Mouse (Mus musculus) heart, embryonic 14.5 days (tissue): ENCODE data around the gene Abca7. TPM values are rescaled to one million over a fixed set of nuclear protein-coding genes. Genes with fewer than 3 reads are reported as not detected.

ENCODE experiments used
- ATAC-seq: fragments of 200-750 bp; cut with Nextera tagmentation; 2 replicates; pipeline ENCODE4 v1.8.0; 2017; ENCODE audit warnings: low read depth, moderate TSS enrichment; ENCODE audit not compliant: insufficient number of reproducible peaks, insufficient read depth, low FRiP score
- H3K27ac ChIP-seq, 2 experiments: fragments of 200-500 bp in 1 of 2; fragments of 300-500 bp in 1 of 2; sonication (generic) in 1 of 2; replicated peaks in 1 of 2; 2 replicates each; pipeline ENCODE4 v1.5.1; 2012 to 2014; ENCODE audit warnings: low read depth in 2 of 2, low read length in 2 of 2, control low read depth in 1 of 2, mild to moderate bottlenecking in 1 of 2, mixed read lengths in 1 of 2; ENCODE audit not compliant: control insufficient read depth in 1 of 2, insufficient read depth in 1 of 2
- H3K27me3 ChIP-seq: fragments of 300-500 bp; sonication (generic); 2 replicates; pipeline ENCODE4 v1.6.1; 2014; ENCODE audit warnings: mild to moderate bottlenecking, low read length, control low read depth; ENCODE audit not compliant: control insufficient read depth, insufficient read depth
- H3K36me3 ChIP-seq: fragments of 300-500 bp; sonication (generic); 2 replicates; pipeline ENCODE4 v1.6.1; 2014; ENCODE audit warnings: mild to moderate bottlenecking, control low read depth, low read length, mixed read lengths; ENCODE audit not compliant: control insufficient read depth, insufficient read depth
- H3K4me1 ChIP-seq, 2 experiments: fragments of 200-500 bp in 1 of 2; fragments of 300-500 bp in 1 of 2; sonication (generic) in 1 of 2; 2 replicates each; pipeline ENCODE4 v1.6.1; 2012 to 2014; ENCODE audit warnings: low read length in 2 of 2, control low read depth in 1 of 2, mixed read lengths in 1 of 2; ENCODE audit not compliant: control insufficient read depth in 2 of 2, insufficient read depth in 2 of 2
- H3K4me2 ChIP-seq: fragments of 300-500 bp; sonication (generic); 2 replicates; pipeline ENCODE4 v1.6.1; 2014; ENCODE audit warnings: mild to moderate bottlenecking, low read length
- H3K4me3 ChIP-seq, 2 experiments: fragments of 200-500 bp in 1 of 2; fragments of 300-500 bp in 1 of 2; sonication (generic) in 1 of 2; 2 replicates each; pipeline ENCODE4 v1.5.1; 2012 to 2014; ENCODE audit warnings: low read length in 2 of 2, mild to moderate bottlenecking in 2 of 2, control low read depth in 1 of 2, low read depth in 1 of 2, moderate library complexity in 1 of 2; ENCODE audit not compliant: control insufficient read depth in 1 of 2, insufficient read depth in 1 of 2
- H3K9ac ChIP-seq: fragments of 300-500 bp; sonication (generic); 2 replicates; pipeline ENCODE4 v1.6.1; 2014; ENCODE audit warnings: mild to moderate bottlenecking, low read length
- H3K9me3 ChIP-seq: fragments of 300-500 bp; sonication (generic); 2 replicates; pipeline ENCODE4 v1.6.1; 2016; ENCODE audit warnings: low read length, control low read depth; ENCODE audit not compliant: control insufficient read depth
- WGBS: fragments of 180-500 bp; shearing (Covaris S2); extraction: QIAGEN DNeasy Blood & Tissue Kit; methylation state at CpG from one replicate; pipeline ENCODE4 v1.1.7; 2014; 5-methylcytosine and 5-hydroxymethylcytosine counted together
- polyA plus RNA-seq: library from polyadenylated mRNA; unstranded; fragments of >200 nt; fragmentation: Nextera tagmentation; extraction: Ambion mirVana; gene quantifications from 2 replicates; pipeline ENCODE4 v1.2.1, GENCODE M21; 2014

The Abca7 gene
- polyA plus RNA-seq, 1 experiment from 2014 or later = 1.7 TPM

DNA sequence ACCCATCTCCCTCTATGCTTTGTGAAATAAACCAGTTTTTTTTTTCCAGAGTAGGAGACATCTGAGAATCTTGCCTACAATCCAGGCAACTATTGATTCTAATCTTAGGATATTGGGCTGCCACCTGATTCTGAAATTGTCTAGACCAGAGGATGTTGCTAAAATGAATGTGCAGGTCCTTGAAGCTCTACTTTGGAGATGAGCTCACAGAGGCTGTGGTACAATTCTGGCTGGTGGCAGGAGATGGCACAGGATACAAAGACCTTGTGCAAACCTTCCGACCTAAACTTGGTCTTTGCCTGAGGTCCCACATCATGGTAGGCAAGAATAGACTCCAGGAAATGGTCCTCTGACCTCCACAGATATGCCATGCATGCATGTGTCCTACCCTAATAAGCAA, 658 bp upstream of the Abca7 start:
- no peak overlapping the region for H3K9ac ChIP-seq
- no peak overlapping the region for H3K27ac ChIP-seq
- H3K36me3 ChIP-seq = peaks cover 49% of the 10 kb centered on the region

DNA sequence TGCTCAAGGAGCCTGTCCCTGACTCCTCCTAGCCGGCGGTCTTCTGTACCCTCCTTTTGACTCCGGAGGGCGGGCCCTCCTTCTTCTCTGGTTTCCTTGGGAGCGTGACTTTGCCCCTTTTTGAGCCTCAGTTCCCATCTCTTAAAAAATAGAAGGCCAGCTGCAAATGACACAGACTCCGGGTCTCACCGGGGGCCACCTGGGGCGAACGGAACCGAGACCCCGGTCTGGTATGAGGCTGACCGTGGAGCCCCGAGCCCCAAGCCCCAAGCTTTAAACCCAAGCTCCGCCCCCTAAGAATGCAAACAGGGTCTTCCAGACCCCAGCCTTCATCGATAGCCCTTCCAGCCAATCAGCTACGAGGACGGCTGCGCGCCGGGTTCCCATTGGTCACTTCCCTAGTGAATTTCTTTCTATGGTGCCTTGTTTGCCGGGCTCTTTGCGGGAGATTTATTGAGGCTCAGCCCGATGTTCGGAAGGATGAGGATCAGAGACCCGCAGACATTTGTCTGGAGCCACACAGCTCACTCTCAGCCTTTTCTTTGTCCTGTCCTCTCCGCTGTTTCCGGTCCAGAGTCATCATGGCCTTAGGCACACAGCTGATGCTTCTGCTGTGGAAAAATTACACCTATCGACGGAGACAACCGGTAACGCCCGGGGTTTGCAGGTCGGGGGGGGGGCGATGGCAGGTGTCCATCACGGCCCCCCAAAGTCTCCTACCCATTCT, 903 bp downstream of the Abca7 start:
- Histone ChIP-seq H3K4me2 (peak overlapping the region; percentile 80), H3K27me3 (peaks cover 9% of the 10 kb centered on the region; the same call in 1 of the 2 replicates), H3K9ac (peak overlapping the region; percentile 74), H3K27ac (peak overlapping the region in 1 of 2 experiments; percentile 73; a peak in 1 of 4 replicates), H3K4me1 (peaks cover 9 to 11% of the 10 kb centered on the region in 2 experiments; a peak in 3 of 4 replicates), H3K36me3 (peaks cover 33% of the 10 kb centered on the region), H3K9me3 (no peaks in the 10 kb centered on the region), H3K4me3 (peak overlapping the region; percentile 53 to 73)
- 1% methylated on average over 35 of the region's 35 CpGs for WGBS
- ATAC-seq = peak; percentile 25; the same call in 1 of the 2 replicates

More for the DNA sequence above, 658 bp upstream of the Abca7 start:
- no peak for ATAC-seq
- H3K4me2 ChIP-seq = no peak overlapping the region; the same call in 1 of the 2 replicates
- H3K4me1 ChIP-seq = peaks cover 9 to 13% of the 10 kb centered on the region in 2 experiments; a peak in 3 of 4 replicates
- 86% methylated on average over 1 of the region's 1 CpGs for WGBS
- no peaks in the 10 kb centered on the region; the same call in 1 of the 2 replicates for H3K9me3 ChIP-seq
- H3K27me3 ChIP-seq = no peaks in the 10 kb centered on the region
- no peak overlapping the region for H3K4me3 ChIP-seq

DNA sequence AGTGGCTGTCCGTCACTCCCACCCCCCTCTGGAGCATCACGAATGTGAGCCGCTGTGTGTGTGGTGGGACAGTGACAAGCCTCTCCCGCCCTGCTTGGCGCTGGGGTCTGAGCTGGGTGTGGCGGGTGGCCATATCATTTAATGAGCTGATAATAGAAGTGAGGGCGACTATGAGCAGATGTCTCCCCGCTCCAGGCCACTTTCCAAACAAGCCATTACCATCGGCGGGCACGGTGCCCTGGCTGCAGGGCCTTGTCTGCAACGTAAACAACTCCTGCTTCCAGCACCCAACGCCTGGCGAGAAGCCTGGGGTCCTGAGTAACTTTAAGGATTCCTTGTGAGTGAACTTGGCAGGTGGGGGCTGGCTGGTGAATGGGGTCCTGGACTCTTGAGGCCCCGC, 1.5 kb downstream of the Abca7 start:
- Histone ChIP-seq H3K27ac (no peak overlapping the region; a peak in 1 of 4 replicates), H3K9me3 (no peaks in the 10 kb centered on the region), H3K9ac (peak overlapping the region; percentile 47), H3K36me3 (peaks cover 27% of the 10 kb centered on the region), H3K4me1 (peaks cover 11 to 14% of the 10 kb centered on the region in 2 experiments; a peak in 3 of 4 replicates), H3K4me3 (peak overlapping the region; percentile 53 to 73), H3K4me2 (peak overlapping the region; percentile 80), H3K27me3 (peaks cover 10% of the 10 kb centered on the region; the same call in 1 of the 2 replicates)
- 10% methylated on average over 15 of the region's 15 CpGs for WGBS
- ATAC-seq = no peak

DNA sequence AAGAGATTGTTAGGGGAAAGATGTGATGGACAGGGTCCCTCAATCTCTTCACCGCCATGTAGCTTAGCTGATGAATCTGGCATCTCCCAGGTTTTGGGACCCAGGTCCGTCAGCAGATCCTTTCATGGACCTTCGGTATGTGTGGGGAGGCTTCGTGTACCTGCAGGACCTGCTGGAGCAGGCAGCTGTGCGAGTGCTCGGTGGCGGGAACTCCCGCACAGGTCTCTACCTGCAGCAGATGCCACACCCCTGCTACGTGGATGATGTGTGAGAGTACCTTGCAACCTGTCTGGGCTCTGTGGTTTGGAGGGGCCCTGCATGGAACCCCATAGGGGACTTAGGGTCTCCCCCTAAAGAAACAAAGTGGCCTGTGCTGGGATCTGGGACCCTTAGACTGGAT, 5.7 kb downstream of the Abca7 start:
- peaks cover 13% of the 10 kb centered on the region; the same call in 1 of the 2 replicates for H3K27me3 ChIP-seq
- H3K36me3 ChIP-seq = no peaks in the 10 kb centered on the region
- no peak overlapping the region for H3K4me3 ChIP-seq
- peaks cover 18 to 23% of the 10 kb centered on the region in 2 experiments for H3K4me1 ChIP-seq
- ATAC-seq = no peak
- H3K9ac ChIP-seq = no peak overlapping the region
- H3K4me2 ChIP-seq = no peak overlapping the region
- H3K9me3 ChIP-seq = no peaks in the 10 kb centered on the region
- 75% methylated on average over 9 of the region's 9 CpGs for WGBS
- no peak overlapping the region for H3K27ac ChIP-seq

DNA sequence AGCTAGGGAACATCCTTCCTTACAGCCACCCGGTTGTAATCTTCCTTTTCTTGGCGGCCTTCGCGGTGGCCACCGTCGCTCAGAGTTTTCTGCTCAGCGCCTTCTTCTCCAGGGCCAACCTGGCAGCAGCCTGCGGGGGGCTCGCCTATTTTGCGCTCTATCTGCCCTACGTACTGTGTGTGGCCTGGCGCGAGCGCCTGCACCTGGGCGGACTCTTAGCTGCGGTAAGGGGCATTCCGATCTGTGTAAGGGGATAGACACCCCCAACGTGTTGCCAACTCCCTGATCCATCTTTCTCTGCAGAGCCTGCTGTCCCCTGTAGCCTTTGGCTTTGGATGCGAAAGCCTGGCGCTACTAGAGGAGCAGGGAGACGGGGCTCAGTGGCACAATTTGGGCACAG, 6.5 kb downstream of the Abca7 start:
- H3K4me1 ChIP-seq = peaks cover 12 to 18% of the 10 kb centered on the region in 2 experiments
- H3K36me3 ChIP-seq = no peaks in the 10 kb centered on the region
- no peak overlapping the region for H3K27ac ChIP-seq
- no peaks in the 10 kb centered on the region for H3K9me3 ChIP-seq
- peaks cover 13% of the 10 kb centered on the region; the same call in 1 of the 2 replicates for H3K27me3 ChIP-seq
- no peak for ATAC-seq
- WGBS = 27% methylated on average over 21 of the region's 21 CpGs
- H3K9ac ChIP-seq = peak overlapping the region; percentile 46
- H3K4me3 ChIP-seq = no peak overlapping the region
- H3K4me2 ChIP-seq = 0 out of 2 replicates have a peak overlapping the region, but pooled peaks have one; percentile 2

DNA sequence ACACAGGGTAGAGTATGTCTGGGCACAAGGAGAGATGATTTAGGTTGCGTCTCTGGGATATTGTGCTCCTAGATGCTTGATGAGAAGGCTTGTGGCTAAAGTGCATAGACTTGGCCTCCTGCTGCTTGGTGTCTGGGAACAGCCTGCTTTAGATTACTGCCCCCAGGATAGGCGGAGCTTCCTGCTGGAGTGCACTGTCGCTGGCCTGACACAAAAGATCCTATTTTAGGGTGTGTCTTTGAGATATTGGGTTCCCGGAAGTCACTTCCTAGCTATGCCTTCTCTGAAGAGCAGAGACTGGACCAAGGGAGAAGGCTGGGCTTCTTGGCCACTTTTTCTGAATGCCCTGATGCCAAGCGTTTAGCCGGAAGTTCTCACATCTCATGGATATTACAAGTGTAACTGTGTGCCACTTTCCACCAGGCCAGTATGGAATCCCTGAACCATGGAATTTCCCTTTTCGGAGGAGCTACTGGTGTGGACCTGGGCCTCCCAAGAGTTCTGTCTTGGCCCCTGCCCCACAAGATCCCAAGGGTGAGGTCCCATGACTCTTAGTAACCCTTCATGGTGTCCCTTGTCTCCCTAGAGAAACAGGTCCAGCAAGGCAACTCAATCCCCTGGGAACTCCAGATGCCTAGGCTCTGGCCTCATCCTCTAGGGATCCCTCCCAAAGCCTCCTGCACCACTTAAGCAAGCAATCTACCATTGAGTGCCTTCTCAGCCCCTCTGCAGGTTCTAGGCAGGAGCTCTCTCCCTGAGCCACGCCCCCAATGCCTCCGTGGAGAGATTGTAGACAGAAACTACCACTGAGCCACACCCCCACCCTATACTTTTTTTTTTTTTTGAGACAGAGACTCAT, 7.3 kb downstream of the Abca7 start:
- H3K9me3 ChIP-seq = no peaks in the 10 kb centered on the region
- WGBS = 56% methylated on average over 9 of the region's 9 CpGs
- no peak overlapping the region for H3K4me3 ChIP-seq
- no peak overlapping the region for H3K4me2 ChIP-seq
- H3K27me3 ChIP-seq = peaks cover 13% of the 10 kb centered on the region; the same call in 1 of the 2 replicates
- H3K27ac ChIP-seq = no peak overlapping the region; a peak in 1 of 4 replicates
- peaks cover 9 to 14% of the 10 kb centered on the region in 2 experiments for H3K4me1 ChIP-seq
- peak overlapping the region; percentile 46; the same call in 1 of the 2 replicates for H3K9ac ChIP-seq
- peaks cover 4% of the 10 kb centered on the region; the same call in 1 of the 2 replicates for H3K36me3 ChIP-seq
- no peak for ATAC-seq

DNA sequence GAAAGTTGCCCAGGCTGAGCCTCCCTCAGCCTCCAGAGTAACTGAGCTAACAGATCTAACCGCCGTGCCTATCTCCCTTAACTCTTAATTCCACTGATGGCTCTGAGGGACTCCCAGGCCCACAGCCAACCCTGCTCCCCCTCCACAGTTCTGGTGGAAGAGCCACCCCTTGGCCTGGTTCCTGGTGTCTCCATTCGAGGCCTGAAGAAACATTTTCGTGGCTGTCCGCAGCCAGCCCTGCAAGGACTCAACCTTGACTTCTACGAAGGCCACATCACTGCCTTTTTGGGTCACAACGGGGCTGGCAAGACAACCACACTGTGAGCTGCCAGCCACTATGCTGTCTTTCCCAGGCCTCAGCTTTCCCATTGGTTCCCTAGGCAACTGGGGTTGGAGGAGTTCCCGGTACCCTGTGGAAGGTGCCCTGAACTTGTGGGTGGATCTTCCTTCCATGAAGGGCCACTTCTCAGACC, 8.0 kb downstream of the Abca7 start:
- Histone ChIP-seq H3K27me3 (peaks cover 13% of the 10 kb centered on the region; the same call in 1 of the 2 replicates), H3K9me3 (no peaks in the 10 kb centered on the region), H3K27ac (no peak overlapping the region), H3K4me3 (no peak overlapping the region), H3K4me1 (peaks cover 9 to 14% of the 10 kb centered on the region in 2 experiments), H3K9ac (no peak overlapping the region), H3K36me3 (peaks cover 11% of the 10 kb centered on the region; the same call in 1 of the 2 replicates), H3K4me2 (no peak overlapping the region)
- 81% methylated on average over 8 of the region's 8 CpGs for WGBS
- ATAC-seq = no peak
